In genomic region chr6:88915510-88915909, GRCm38 (mm10) we compare ENCODE assay signal across 10 mouse cellular contexts. TPM values are rescaled to one million over a fixed set of nuclear protein-coding genes. Genes with fewer than 3 reads are reported as not detected.
DNase-seq lines count a peak whose midpoint lies in the region; ATAC-seq and TF ChIP-seq lines count a peak whose summit lies in the region.
"Had no signal": no experiment of that assay in that cellular context is flagged by ENCODE, and none has a peak within 500 bp of the region (broad histone marks: within the 10 kb centered on the region; RNA-seq: fewer than 3 reads in every experiment).

No protein-coding gene starts in this region.

- peak overlapping the region; percentile 20 for H3K27ac ChIP-seq in gastrocnemius, adult 2 months
- H3K27ac ChIP-seq in liver, postnatal 0 days (ENCODE audit: low read depth), result peak overlapping the region; percentile 89
- H3K27ac ChIP-seq: limb, embryonic 13.5 days; neural tube, embryonic 15.5 days had no signal

- H3K4me2 ChIP-seq in liver, postnatal 0 days (ENCODE audit: low read depth, low read length), result peak overlapping the region; percentile 60
- H3K4me2 ChIP-seq: limb, embryonic 13.5 days; neural tube, embryonic 15.5 days had no signal

- no peak overlapping the region; the same call in 1 of the 2 replicates for H3K9ac ChIP-seq in liver, postnatal 0 days (replicated peaks)
- H3K9ac ChIP-seq: limb, embryonic 13.5 days; neural tube, embryonic 15.5 days had no signal

- TF ChIP-seq CTCF in gastrocnemius, adult 2 months (IDR thresholded peaks at IDR 0.05), result no peak
- TF ChIP-seq CTCF in liver, postnatal 0 days (IDR thresholded peaks at IDR 0.05; ENCODE audit: low read depth), result no peak

- H3K27me3 ChIP-seq in liver, postnatal 0 days (ENCODE audit: insufficient read depth, low read length), result no peaks in the 10 kb centered on the region
- H3K27me3 ChIP-seq: limb, embryonic 13.5 days; neural tube, embryonic 15.5 days had no signal

- no peak overlapping the region for H3K4me3 ChIP-seq in gastrocnemius, adult 2 months
- no peak overlapping the region for H3K4me3 ChIP-seq in liver, postnatal 0 days (ENCODE audit: low read depth, low read length)
- H3K4me3 ChIP-seq: limb, embryonic 13.5 days; neural tube, embryonic 15.5 days had no signal

- no peak for DNase-seq in gastrocnemius, adult 2 months
- no peak for DNase-seq in gastrocnemius, adult 8-10 months (ENCODE audit: low spot score in 2 of 2)
- peak; percentile 96 for DNase-seq in MEL-GATA-1-ER (ENCODE audit: extremely low read depth, low read depth)
- DNase-seq in heart, adult 8-10 months (ENCODE audit: low spot score), result peak; percentile 69
- peak; percentile 67 for DNase-seq in liver, postnatal 0 days
- no peak for DNase-seq in urinary bladder, postnatal 25 days (ENCODE audit: low spot score)
- DNase-seq in adrenal gland, postnatal 25 days, result no peak
- DNase-seq in layer of hippocampus, adult 9-10 months (ENCODE audit: low spot score), result no peak

- ATAC-seq in liver, postnatal 0 days, result peak; percentile 97

- H3K9me3 ChIP-seq in liver, postnatal 0 days (ENCODE audit: low read length), result no peaks in the 10 kb centered on the region
- H3K9me3 ChIP-seq: limb, embryonic 13.5 days; neural tube, embryonic 15.5 days had no signal

- TF ChIP-seq EP300 in liver, postnatal 0 days (IDR thresholded peaks at IDR 0.05; ENCODE audit: low read depth), result peak; percentile 100

- 50% methylated on average over 4 of the region's 4 CpGs for WGBS in liver, postnatal 0 days (ENCODE audit: insufficient replicate concordance)

- H3K36me3 ChIP-seq in liver, postnatal 0 days (replicated peaks; ENCODE audit: insufficient read depth, low read length), result peaks cover 17% of the 10 kb centered on the region

- peaks cover 22% of the 10 kb centered on the region for H3K4me1 ChIP-seq in liver, postnatal 0 days (ENCODE audit: insufficient read depth)
- H3K4me1 ChIP-seq: neural tube, embryonic 15.5 days had no signal

- intact Hi-C loops in gastrocnemius, adult 2 months (cut with DNase I), result no loop called here

RNA-seq across cellular contexts. Expression of gene Tpra1, which starts 13.5 kb away (rescaled TPM):
- total RNA-seq in gastrocnemius, adult 2 months (2021), result 10 to 100 TPM; 25.5 to 26.1 TPM
- total RNA-seq in gastrocnemius, adult 8-10 months (2022), result 10 to 100 TPM; 22.8 to 25.8 (median 24.8) TPM
- total RNA-seq in heart, adult 8-10 months (2022), result 10 to 100 TPM; 29.0 to 36.3 (median 32.2) TPM
- polyA plus RNA-seq in liver, postnatal 0 days (2015; fragmentation: Nextera tagmentation; extraction: Ambion mirVana), result 32.2 and 33.9 TPM in 2 replicates
- total RNA-seq in adrenal gland, postnatal 25 days (2021), result 127 and 136 TPM in 2 replicates

RNA-seq across cellular contexts. Expression of gene Mcm2, which starts 16.9 kb away (rescaled TPM):
- total RNA-seq in gastrocnemius, adult 2 months (2021), result 1 to 10 TPM; 6.6 to 7.5 TPM
- 1 to 10 TPM; 5.9 to 9.6 (median 7.8) TPM for total RNA-seq in gastrocnemius, adult 8-10 months (2022)
- 1 to 10 TPM; 4.7 to 6.7 (median 5.6) TPM for total RNA-seq in heart, adult 8-10 months (2022)
- 42.1 and 53.6 TPM in 2 replicates for polyA plus RNA-seq in liver, postnatal 0 days (2015; fragmentation: Nextera tagmentation; extraction: Ambion mirVana)
- total RNA-seq in adrenal gland, postnatal 25 days (2021), result 48.6 and 50.9 TPM in 2 replicates

RNA-seq across cellular contexts. Expression of gene Podxl2, which starts 40.7 kb away (rescaled TPM):
- total RNA-seq in gastrocnemius, adult 2 months (2021), result 10 to 100 TPM; 48.5 to 55.1 TPM
- total RNA-seq in gastrocnemius, adult 8-10 months (2022), result 10 to 100 TPM; 66.1 to 68.8 (median 66.9) TPM
- total RNA-seq in heart, adult 8-10 months (2022), result 10 to 100 TPM; 13.7 to 14.8 (median 14.2) TPM
- polyA plus RNA-seq in liver, postnatal 0 days (2015; fragmentation: Nextera tagmentation; extraction: Ambion mirVana), result 1.1 and 1.3 TPM in 2 replicates
- 31.4 and 33.5 TPM in 2 replicates for total RNA-seq in adrenal gland, postnatal 25 days (2021)

Comparison
In these comparisons a context has a peak if more than half of its experiments do, and no peak if none do; other contexts are left out.
1. DNase-seq: peak in MEL-GATA-1-ER (single experiment), heart, adult 8-10 months (single experiment) and liver, postnatal 0 days (single experiment); none in gastrocnemius, adult 2 months (single experiment), gastrocnemius, adult 8-10 months (0 of 2), urinary bladder, postnatal 25 days (single experiment), adrenal gland, postnatal 25 days (single experiment) and layer of hippocampus, adult 9-10 months (single experiment).